Mouse (Mus musculus) megakaryocyte, embryonic 14.5 days (primary cell): ENCODE data around the gene Cep72. TPM values are rescaled to one million over a fixed set of nuclear protein-coding genes. Genes with fewer than 3 reads are reported as not detected.
"Not testable (repeated sequence)": the region's sequence is repeated elsewhere in the genome, so short reads cannot be mapped to it uniquely, and the experiment has no call there.

ENCODE experiments used
- H3K27me3 ChIP-seq: replicated peaks from 2 replicates; pipeline ENCODE3; 2012; ENCODE audit warnings: inconsistent platforms
- H3K36me3 ChIP-seq: replicated peaks from 2 replicates; pipeline ENCODE3; 2012; ENCODE audit warnings: low read length, inconsistent platforms, mixed read lengths
- H3K4me1 ChIP-seq: 2 replicates; pipeline ENCODE4 v1.6.1; 2012; ENCODE audit warnings: inconsistent platforms
- H3K4me3 ChIP-seq: replicated peaks from 2 replicates; pipeline ENCODE3; 2012; ENCODE audit warnings: moderate library complexity, mild to moderate bottlenecking, inconsistent platforms
- H3K9me3 ChIP-seq: 2 replicates; pipeline ENCODE4 v1.6.1; 2012; ENCODE audit warnings: inconsistent platforms
- FLI1 ChIP-seq: IDR thresholded peaks from 2 replicates; pipeline ENCODE4 v1.6.1; 2012; ENCODE audit warnings: low read length, inconsistent platforms, mixed read lengths
- GATA1 ChIP-seq: IDR thresholded peaks from 3 replicates; pipeline ENCODE4 v1.6.1; 2012; ENCODE audit warnings: mixed read lengths, low read length, inconsistent platforms, borderline replicate concordance
- polyA plus RNA-seq: library from polyadenylated mRNA; stranded (reverse); fragments of >175 nt; gene quantifications from 2 replicates; pipeline ENCODE4 v1.2.3, GENCODE M21; 2012; ENCODE audit warnings: low replicate concordance; ENCODE audit not compliant: insufficient read depth

The Cep72 gene
- polyA plus RNA-seq, 1 experiment, result 1.7 TPM

GRCm38 (mm10) chr13:74073369-74073768 is 11.3 kb upstream of the Cep72 start:
- H3K36me3 ChIP-seq, result no peaks in the 10 kb centered on the region
- TF ChIP-seq GATA1 (no peak), FLI1 (no peak)
- no peak overlapping the region for H3K4me3 ChIP-seq
- peaks cover 27% of the 10 kb centered on the region for H3K27me3 ChIP-seq
- peaks cover 17% of the 10 kb centered on the region for H3K4me1 ChIP-seq
- H3K9me3 ChIP-seq, result peaks cover 2% of the 10 kb centered on the region; the same call in 1 of the 2 replicates

DNA sequence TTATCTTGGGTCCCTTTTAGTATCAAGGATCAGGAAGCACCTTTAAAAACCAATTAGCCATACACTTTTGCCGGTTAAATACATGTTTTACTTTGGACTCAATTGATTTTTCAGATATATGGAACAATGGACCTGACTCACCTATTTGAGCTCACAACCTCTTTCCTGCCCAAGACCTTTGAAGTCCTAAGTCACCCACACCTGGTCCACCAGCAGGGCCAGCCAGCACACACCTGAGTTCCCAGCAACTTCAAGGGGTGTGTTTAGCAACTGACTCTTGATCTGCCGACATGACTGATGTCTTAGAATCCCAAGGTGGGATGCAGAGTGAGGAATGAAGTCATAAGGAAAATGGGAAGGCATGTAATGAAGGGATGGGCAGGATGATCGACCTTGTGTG is 9.6 kb upstream of the Cep72 start:
- no peak overlapping the region for H3K4me3 ChIP-seq
- peaks cover 24% of the 10 kb centered on the region for H3K27me3 ChIP-seq
- no peaks in the 10 kb centered on the region for H3K36me3 ChIP-seq
- H3K4me1 ChIP-seq, result peaks cover 17% of the 10 kb centered on the region
- H3K9me3 ChIP-seq, result peaks cover 2% of the 10 kb centered on the region; the same call in 1 of the 2 replicates
- TF ChIP-seq GATA1, result no peak
- TF ChIP-seq FLI1, result no peak

DNA sequence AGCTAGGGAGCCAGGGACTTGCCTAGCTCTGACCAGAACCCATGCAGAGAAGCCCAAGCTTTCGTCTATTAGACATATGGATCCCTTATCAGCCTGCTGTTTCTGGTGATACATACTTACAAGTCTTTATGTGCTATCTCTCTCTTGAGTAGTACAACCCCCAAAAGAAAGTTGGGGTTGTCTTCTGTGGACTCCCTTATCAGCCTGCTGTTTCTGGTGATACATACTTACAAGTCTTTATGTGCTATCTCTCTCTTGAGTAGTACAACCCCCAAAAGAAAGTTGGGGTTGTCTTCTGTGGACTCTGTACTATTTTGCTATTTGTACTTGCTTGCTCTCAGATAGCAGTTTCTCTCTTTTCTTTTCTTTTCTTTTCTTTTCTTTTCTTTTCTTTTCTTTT is 9.1 kb upstream of the Cep72 start:
- H3K9me3 ChIP-seq, H3K4me3 ChIP-seq, H3K36me3 ChIP-seq: not testable (repeated sequence)
- H3K4me1 ChIP-seq, result peaks cover 17% of the 10 kb centered on the region
- H3K27me3 ChIP-seq, result peaks cover 21% of the 10 kb centered on the region

DNA sequence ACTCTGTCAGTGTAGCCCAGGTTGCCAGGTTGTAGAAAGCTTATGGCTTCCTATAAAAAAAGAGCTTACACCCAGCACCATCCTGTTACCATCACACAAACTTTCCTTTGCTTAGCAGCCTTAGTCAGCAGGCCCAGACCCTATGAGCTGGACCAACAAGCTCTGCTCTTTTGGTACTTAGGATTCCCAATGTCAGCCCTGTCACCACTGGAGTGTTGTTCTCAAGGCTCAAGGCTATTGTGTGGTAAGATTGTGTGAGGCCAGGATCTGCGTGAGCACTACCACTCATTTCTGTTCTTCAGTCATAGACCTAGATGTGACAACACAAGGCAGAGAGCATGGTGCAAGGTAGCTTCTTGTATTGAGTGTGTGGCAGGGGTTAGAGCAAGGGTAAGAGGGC is 4.5 kb upstream of the Cep72 start:
- H3K27me3 ChIP-seq, result peaks cover 9% of the 10 kb centered on the region
- TF ChIP-seq GATA1, result no peak
- no peak for TF ChIP-seq FLI1
- peaks cover 35% of the 10 kb centered on the region for H3K4me1 ChIP-seq
- H3K9me3 ChIP-seq, result no peaks in the 10 kb centered on the region
- H3K4me3 ChIP-seq, result no peak overlapping the region
- no peaks in the 10 kb centered on the region for H3K36me3 ChIP-seq

DNA sequence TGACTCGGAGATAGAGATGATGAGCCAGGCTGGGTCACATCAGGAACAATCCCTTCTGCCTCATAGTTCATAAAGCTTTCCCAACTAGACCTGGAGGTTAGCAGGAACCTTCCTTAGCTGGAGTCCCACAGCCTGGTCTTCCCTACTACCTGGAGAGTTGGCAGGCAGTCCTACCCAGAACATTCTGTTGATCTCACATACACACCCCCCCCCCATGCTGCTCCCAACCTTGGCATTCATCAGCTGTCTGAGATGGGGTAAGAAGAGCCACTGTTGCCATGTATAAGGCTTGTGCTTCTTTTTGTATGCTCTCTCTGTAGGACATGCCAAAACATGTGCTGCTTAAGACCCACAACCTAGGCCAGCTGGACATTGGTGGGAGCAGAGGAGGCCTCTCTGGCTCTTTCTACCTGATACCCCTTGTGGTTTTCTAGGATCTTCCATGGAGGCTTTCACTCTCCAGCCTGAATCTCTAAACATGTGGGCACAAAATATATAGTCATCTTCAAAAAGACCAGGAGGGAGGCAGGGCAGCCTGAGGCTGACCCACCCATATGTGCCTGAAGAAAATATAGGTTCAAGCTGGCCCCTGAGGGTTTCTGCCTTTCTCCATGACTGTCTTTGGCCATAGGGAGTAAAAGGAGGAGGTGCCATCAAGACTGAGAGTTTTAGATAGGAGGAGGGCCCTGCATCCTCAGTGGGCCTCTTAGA is 1.4 kb upstream of the Cep72 start:
- H3K4me3 ChIP-seq, result peak overlapping the region; percentile 10
- peaks cover 34% of the 10 kb centered on the region for H3K4me1 ChIP-seq
- H3K27me3 ChIP-seq, result peaks cover 4% of the 10 kb centered on the region
- H3K9me3 ChIP-seq, result no peaks in the 10 kb centered on the region
- peaks cover 6% of the 10 kb centered on the region for H3K36me3 ChIP-seq
- no peak for TF ChIP-seq FLI1
- no peak for TF ChIP-seq GATA1

GRCm38 (mm10) chr13:74062378-74063128 is 454 bp upstream of the Cep72 start:
- Histone ChIP-seq H3K4me3 (peak overlapping the region; percentile 98), H3K36me3 (peaks cover 15% of the 10 kb centered on the region), H3K4me1 (peaks cover 34% of the 10 kb centered on the region), H3K27me3 (peaks cover 4% of the 10 kb centered on the region), H3K9me3 (no peaks in the 10 kb centered on the region)
- no peak for TF ChIP-seq FLI1
- no peak for TF ChIP-seq GATA1

GRCm38 (mm10) chr13:74058081-74058480 is 4.0 kb downstream of the Cep72 start:
- TF ChIP-seq GATA1 (no peak), FLI1 (no peak)
- Histone ChIP-seq H3K4me1 (peaks cover 13% of the 10 kb centered on the region), H3K9me3 (no peaks in the 10 kb centered on the region), H3K36me3 (peaks cover 45% of the 10 kb centered on the region), H3K27me3 (no peaks in the 10 kb centered on the region), H3K4me3 (no peak overlapping the region)

DNA sequence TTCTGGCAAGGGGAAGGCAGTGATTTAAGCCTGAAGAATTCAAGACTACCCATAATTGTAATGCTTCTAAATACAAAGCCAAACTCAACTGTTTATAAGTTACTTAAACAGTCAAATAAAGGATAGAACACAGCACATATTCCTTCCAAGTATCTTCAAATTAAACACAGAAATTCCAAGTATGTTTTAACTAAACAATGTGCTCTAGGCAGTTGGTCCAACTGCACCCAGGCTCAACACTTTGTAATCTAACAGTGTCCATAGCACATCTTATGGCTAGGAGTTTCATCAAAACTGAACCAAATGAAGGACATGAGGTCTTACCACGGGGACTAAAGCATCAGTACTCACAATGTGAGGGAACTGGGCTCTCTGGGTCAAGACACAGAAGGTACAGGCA is 5.9 kb downstream of the Cep72 start:
- no peaks in the 10 kb centered on the region for H3K27me3 ChIP-seq
- H3K4me3 ChIP-seq, result no peak overlapping the region
- peaks cover 62% of the 10 kb centered on the region for H3K36me3 ChIP-seq
- TF ChIP-seq GATA1, result no peak
- no peak for TF ChIP-seq FLI1
- peaks cover 8% of the 10 kb centered on the region for H3K4me1 ChIP-seq
- H3K9me3 ChIP-seq, result no peaks in the 10 kb centered on the region

- Histone ChIP-seq H3K27me3 (no peaks in the 10 kb centered on the region), H3K4me1 (peaks cover 74% of the 10 kb centered on the region), H3K4me3 (no peak overlapping the region), H3K9me3 (no peaks in the 10 kb centered on the region), H3K36me3 (peaks cover 68% of the 10 kb centered on the region)
- TF ChIP-seq FLI1, result no peak
- no peak for TF ChIP-seq GATA1
These were observed 22.2 kb downstream of the Cep72 start for GRCm38 (mm10) chr13:74039926-74040325.

DNA sequence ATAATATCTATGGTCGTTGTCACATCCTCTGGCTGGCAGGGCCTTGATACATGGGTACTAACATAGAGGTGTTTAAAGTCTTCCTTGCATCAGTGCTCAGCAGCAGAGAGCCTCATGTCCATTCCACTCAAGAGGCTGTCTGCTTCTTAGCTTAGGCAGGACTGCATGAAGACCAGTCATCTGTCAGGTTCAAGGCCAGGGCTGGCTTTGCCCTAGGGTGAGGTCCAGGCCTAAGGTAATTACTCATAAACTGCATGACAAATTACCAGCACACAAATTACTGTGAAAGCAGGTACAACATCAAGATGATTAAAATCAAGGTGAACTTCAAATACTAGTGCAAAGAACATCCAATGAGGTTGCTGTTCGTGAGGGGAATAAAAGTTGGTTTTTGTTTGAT is 26.3 kb downstream of the Cep72 start:
- peaks cover 34% of the 10 kb centered on the region for H3K36me3 ChIP-seq
- H3K4me1 ChIP-seq, result peaks cover 73% of the 10 kb centered on the region
- H3K4me3 ChIP-seq, result no peak overlapping the region
- no peaks in the 10 kb centered on the region for H3K27me3 ChIP-seq
- TF ChIP-seq GATA1 (no peak), FLI1 (no peak)
- H3K9me3 ChIP-seq, result no peaks in the 10 kb centered on the region
